In genomic region chr11:52253674-52254375, GRCm38 (mm10) we compare ENCODE assay signal across 9 mouse cellular contexts. TPM values are rescaled to one million over a fixed set of nuclear protein-coding genes. Genes with fewer than 3 reads are reported as not detected.
DNase-seq lines count a peak whose midpoint lies in the region; ATAC-seq and TF ChIP-seq lines count a peak whose summit lies in the region.
"Had no signal": no experiment of that assay in that cellular context is flagged by ENCODE, and none has a peak within 500 bp of the region (broad histone marks: within the 10 kb centered on the region; RNA-seq: fewer than 3 reads in every experiment).

No protein-coding gene starts in this region.

- no peak overlapping the region for H3K4me3 ChIP-seq in cortical plate, adult 2 months (ENCODE audit: insufficient read depth, low read length)
- H3K4me3 ChIP-seq in kidney, postnatal 0 days (replicated peaks; ENCODE audit: low read depth, low read length): no peak overlapping the region
- no peak overlapping the region for H3K4me3 ChIP-seq in liver, embryonic 13.5 days (replicated peaks)
- no peak overlapping the region for H3K4me3 ChIP-seq in neural tube, embryonic 14.5 days (ENCODE audit: low read depth, low read length)

- no peaks in the 10 kb centered on the region for H3K27me3 ChIP-seq in kidney, postnatal 0 days (ENCODE audit: insufficient read depth, low read length)
- H3K27me3 ChIP-seq in liver, embryonic 13.5 days: no peaks in the 10 kb centered on the region
- H3K27me3 ChIP-seq in neural tube, embryonic 14.5 days (ENCODE audit: control insufficient read depth, insufficient read depth, low read length): no peaks in the 10 kb centered on the region

- no peaks in the 10 kb centered on the region; the same call in 1 of the 2 replicates for H3K4me1 ChIP-seq in cortical plate, adult 2 months (ENCODE audit: control insufficient read depth, insufficient read depth, low read length)
- H3K4me1 ChIP-seq in kidney, postnatal 0 days (replicated peaks; ENCODE audit: insufficient read depth, low read length): no peaks in the 10 kb centered on the region
- H3K4me1 ChIP-seq in liver, embryonic 13.5 days (replicated peaks): 0 out of 2 replicates have a peak, but pooled peaks cover 11% of the 10 kb centered on the region
- H3K4me1 ChIP-seq in neural tube, embryonic 14.5 days (ENCODE audit: control insufficient read depth, insufficient read depth, low read length): no peaks in the 10 kb centered on the region

- 0 out of 2 replicates have a peak, but pooled peaks have one; percentile 66 for ATAC-seq in kidney, postnatal 0 days (replicated peaks; ENCODE audit: low FRiP score, low read depth)
- ATAC-seq in liver, embryonic 13.5 days (ENCODE audit: low read depth): 0 out of 2 replicates have a peak, but pooled peaks have one; percentile 49
- ATAC-seq in neural tube, embryonic 14.5 days (ENCODE audit: low read depth): peak; percentile 83; the same call in 1 of the 2 replicates

- no peaks in the 10 kb centered on the region for H3K9me3 ChIP-seq in kidney, postnatal 0 days (replicated peaks; ENCODE audit: low read length)
- H3K9me3 ChIP-seq in liver, embryonic 13.5 days (replicated peaks): no peaks in the 10 kb centered on the region
- H3K9me3 ChIP-seq in neural tube, embryonic 14.5 days (ENCODE audit: control insufficient read depth, low read length): no peaks in the 10 kb centered on the region

- no peak overlapping the region for H3K4me2 ChIP-seq in kidney, postnatal 0 days (ENCODE audit: low read length)
- no peak overlapping the region for H3K4me2 ChIP-seq in liver, embryonic 13.5 days
- no peak overlapping the region for H3K4me2 ChIP-seq in neural tube, embryonic 14.5 days (ENCODE audit: low read depth, low read length)

- peak; percentile 56 to 57 for DNase-seq in B cell, adult 2 months
- DNase-seq in WW6 (ENCODE audit: low read depth, low spot score): peak; percentile 40
- DNase-seq in gastrocnemius, postnatal 36 days: peak; percentile 49 to 51
- DNase-seq in kidney, postnatal 0 days (ENCODE audit: low spot score): peak; percentile 85
- peak; percentile 23 for DNase-seq in liver, embryonic 13.5 days
- peak; percentile 49 to 62 for DNase-seq in thymus, postnatal 36 days

- peak; percentile 85 for TF ChIP-seq CTCF in cortical plate, adult 2 months (IDR thresholded peaks at IDR 0.05; ENCODE audit: extremely low read depth, insufficient read depth, low read length)
- peak; percentile 95 for TF ChIP-seq CTCF in kidney, postnatal 0 days (IDR thresholded peaks at IDR 0.05; ENCODE audit: low read depth)

- no peak for TF ChIP-seq POLR2A in cortical plate, adult 2 months (IDR thresholded peaks at IDR 0.05; ENCODE audit: extremely low read depth, insufficient read depth, low read length)

- intact Hi-C loops in gastrocnemius, postnatal 36 days (cut with DNase I): loop anchor here (1.0 kb wide), 1 partner anchor 43 kb away; no protein-coding TSS in a partner anchor

- WGBS in kidney, postnatal 0 days: 64% methylated on average over 11 of the region's 11 CpGs
- WGBS in liver, embryonic 13.5 days (ENCODE audit: insufficient replicate concordance): 60% methylated on average over 11 of the region's 11 CpGs
- WGBS in neural tube, embryonic 14.5 days: 69% methylated on average over 11 of the region's 11 CpGs

- H3K36me3 ChIP-seq in kidney, postnatal 0 days (ENCODE audit: insufficient read depth, low read length): peaks cover 7% of the 10 kb centered on the region
- peaks cover 13% of the 10 kb centered on the region for H3K36me3 ChIP-seq in liver, embryonic 13.5 days
- peaks cover 7% of the 10 kb centered on the region for H3K36me3 ChIP-seq in neural tube, embryonic 14.5 days (ENCODE audit: control insufficient read depth, insufficient read depth, low read length)

- no peak overlapping the region for H3K27ac ChIP-seq in cortical plate, adult 2 months (ENCODE audit: insufficient read depth, low read length)
- no peak overlapping the region for H3K27ac ChIP-seq in kidney, postnatal 0 days
- H3K27ac ChIP-seq in liver, embryonic 13.5 days: no peak overlapping the region
- H3K27ac ChIP-seq in neural tube, embryonic 14.5 days (ENCODE audit: low read depth, low read length): no peak overlapping the region

- H3K9ac ChIP-seq in kidney, postnatal 0 days (ENCODE audit: low read depth, low read length): no peak overlapping the region
- H3K9ac ChIP-seq in liver, embryonic 13.5 days: no peak overlapping the region
- no peak overlapping the region for H3K9ac ChIP-seq in neural tube, embryonic 14.5 days (replicated peaks; ENCODE audit: low read depth, low read length)

RNA-seq across cellular contexts. Expression of gene Skp1a, which starts 22.0 kb away (rescaled TPM):
- polyA plus RNA-seq in cortical plate, adult 2 months (2012; rRNA removed): 303 and 315 TPM in 2 replicates
- total RNA-seq in gastrocnemius, postnatal 36 days (2021): 100 to 1,000 TPM; 244 to 259 TPM
- polyA plus RNA-seq in kidney, postnatal 0 days (2015; fragmentation: Nextera tagmentation; extraction: Ambion mirVana): 917 and 950 TPM in 2 replicates
- 377 and 461 TPM in 2 replicates for polyA plus RNA-seq in liver, embryonic 13.5 days (2015; fragmentation: Nextera tagmentation; extraction: Ambion mirVana)
- polyA plus RNA-seq in neural tube, embryonic 14.5 days (2014; fragmentation: Nextera tagmentation; extraction: Ambion mirVana): 1,044 and 1,145 TPM in 2 replicates

RNA-seq across cellular contexts. Expression of gene Tcf7, which starts 29.0 kb away (rescaled TPM):
- 5.1 and 6.1 TPM in 2 replicates for polyA plus RNA-seq in cortical plate, adult 2 months (2012; rRNA removed)
- total RNA-seq in gastrocnemius, postnatal 36 days (2021): 1 to 10 TPM in 1 of 2 experiments, under 1 TPM in 1; 0.62 to 6.2 TPM
- 14.6 and 16.0 TPM in 2 replicates for polyA plus RNA-seq in kidney, postnatal 0 days (2015; fragmentation: Nextera tagmentation; extraction: Ambion mirVana)
- polyA plus RNA-seq in liver, embryonic 13.5 days (2015; fragmentation: Nextera tagmentation; extraction: Ambion mirVana): 1.9 and 2.0 TPM in 2 replicates
- 3.5 and 7.0 TPM in 2 replicates for polyA plus RNA-seq in neural tube, embryonic 14.5 days (2014; fragmentation: Nextera tagmentation; extraction: Ambion mirVana)

RNA-seq across cellular contexts. Expression of gene Olfr1371, which starts 40.0 kb away (rescaled TPM):
- not detected in 2 replicates for polyA plus RNA-seq in cortical plate, adult 2 months (2012; rRNA removed)
- total RNA-seq in gastrocnemius, postnatal 36 days (2021): not detected
- not detected in 2 replicates for polyA plus RNA-seq in kidney, postnatal 0 days (2015; fragmentation: Nextera tagmentation; extraction: Ambion mirVana)
- not detected in 2 replicates for polyA plus RNA-seq in liver, embryonic 13.5 days (2015; fragmentation: Nextera tagmentation; extraction: Ambion mirVana)
- polyA plus RNA-seq in neural tube, embryonic 14.5 days (2014; fragmentation: Nextera tagmentation; extraction: Ambion mirVana): not detected in 2 replicates
- polyA plus RNA-seq: frontal cortex, adult 2 months had no signal

Comparison
In these comparisons a context has a peak if more than half of its experiments do, and no peak if none do; other contexts are left out.
1. DNase-seq: peak in every context shown above with its lines; median percentile 85 in kidney, postnatal 0 days; 56 in B cell, adult 2 months; 56 in thymus, postnatal 36 days; 50 in gastrocnemius, postnatal 36 days; 40 in WW6; 23 in liver, embryonic 13.5 days.